Mouse (Mus musculus) erythroid progenitor cell, adult 5-6 weeks (primary cell): Measurements from ENCODE around the gene Gabbr2. TPM values are rescaled to one million over a fixed set of nuclear protein-coding genes. Genes with fewer than 3 reads are reported as not detected.

Source experiments
- ATAC-seq: replicated peaks from 2 replicates; pipeline ENCODE4 v1.8.0; 2016; ENCODE audit warnings: moderate number of reproducible peaks, mild to moderate bottlenecking, moderate TSS enrichment, inconsistent platforms; ENCODE audit not compliant: poor library complexity, low FRiP score, severe bottlenecking
- total RNA-seq, 2 experiments: library from RNA; stranded (forward) in 1 of 2; stranded (reverse) in 1 of 2; fragments of 150-400 nt in 1 of 2; fragments of 186-747, 209-891 nt in 1 of 2; gene quantifications; 2 replicates each; pipeline versions ENCODE4 v1.2.3 to v1.2.4; 2015 to 2017; ENCODE audit warnings: low replicate concordance in 2 of 2

The Gabbr2 gene
- total RNA-seq (2015; ENCODE audit: low replicate concordance) (not detected in 2 replicates), total RNA-seq (2017; ENCODE audit: low replicate concordance) (0.38 and 1.2 TPM in 2 replicates)

GRCm38 (mm10) chr4:46991016-46991958, at the start of gene Gabbr2:
Gabbr2 (minus strand) TSS chr4:46991873.
- no peak for ATAC-seq

GRCm38 (mm10) chr4:47039586-47039985, 47.9 kb upstream of the Gabbr2 start:
- no peak for ATAC-seq

GRCm38 (mm10) chr4:47037321-47037657, 45.6 kb upstream of the Gabbr2 start:
- ATAC-seq: peak; percentile 63; the same call in 1 of the 2 replicates

GRCm38 (mm10) chr4:47036486-47037320, 45.0 kb upstream of the Gabbr2 start:
- no peak for ATAC-seq

- no peak for ATAC-seq
These were observed 43.9 kb upstream of the Gabbr2 start for GRCm38 (mm10) chr4:47035536-47035935.

- no peak for ATAC-seq
These were observed 40.5 kb upstream of the Gabbr2 start for GRCm38 (mm10) chr4:47032171-47032570.

GRCm38 (mm10) chr4:47028791-47029190, 37.1 kb upstream of the Gabbr2 start:
- no peak for ATAC-seq

GRCm38 (mm10) chr4:47023949-47024348, 32.3 kb upstream of the Gabbr2 start:
- no peak for ATAC-seq

GRCm38 (mm10) chr4:47022804-47023603, 31.3 kb upstream of the Gabbr2 start:
- ATAC-seq: no peak

GRCm38 (mm10) chr4:47020563-47020962, 28.9 kb upstream of the Gabbr2 start:
- ATAC-seq: no peak

- no peak for ATAC-seq
These were observed 23.5 kb upstream of the Gabbr2 start for GRCm38 (mm10) chr4:47015156-47015555.

- ATAC-seq: no peak
These were observed 20.8 kb upstream of the Gabbr2 start for GRCm38 (mm10) chr4:47012476-47012875.

- no peak for ATAC-seq
These were observed 18.9 kb upstream of the Gabbr2 start for GRCm38 (mm10) chr4:47010400-47011231.

GRCm38 (mm10) chr4:47000626-47001395, 9.1 kb upstream of the Gabbr2 start:
- ATAC-seq: no peak

GRCm38 (mm10) chr4:46997969-46998368, 6.3 kb upstream of the Gabbr2 start:
- no peak for ATAC-seq

- ATAC-seq: no peak
These were observed 1.3 kb upstream of the Gabbr2 start for GRCm38 (mm10) chr4:46992827-46993473.

GRCm38 (mm10) chr4:46991959-46992316, 265 bp upstream of the Gabbr2 start:
- no peak for ATAC-seq
